Mouse (Mus musculus) left cerebral cortex, postnatal 36 days (tissue): Measurements from ENCODE around the gene Mfap3l. TPM values are rescaled to one million over a fixed set of nuclear protein-coding genes. Genes with fewer than 3 reads are reported as not detected.

Experiments used
- total RNA-seq, 2 experiments: library from RNA; stranded (reverse); gene quantifications; 2 replicates each; pipeline ENCODE4 v1.2.3; 2021

Mfap3l gene
- total RNA-seq, 2 experiments from 2014 or later, result 49.6 to 53.0 TPM

Other genes with a start within 250 kb of the Mfap3l start
- gene Gm10283, start 129.6 kb upstream of the Mfap3l start, total RNA-seq, result not detected
- gene Aadat, start 126.9 kb upstream of the Mfap3l start, total RNA-seq, result not detected